Mouse (Mus musculus) erythroblast, embryonic 14.5 days (primary cell): Measurements from ENCODE around the gene Gstm5.
"Not testable (repeated sequence)": the region's sequence is repeated elsewhere in the genome, so short reads cannot be mapped to it uniquely, and the experiment has no call there.

Experiments
- GATA1 ChIP-seq: IDR thresholded peaks from 2 replicates; pipeline ENCODE4 v1.6.1; 2012; ENCODE audit warnings: low read length, inconsistent platforms, mixed read lengths
- TAL1 ChIP-seq: IDR thresholded peaks from 3 replicates; pipeline ENCODE4 v1.6.1; 2012; ENCODE audit warnings: low read length, inconsistent platforms, mixed read lengths

- TF ChIP-seq GATA1, TAL1: not testable (repeated sequence)
Observed at GRCm38 (mm10) chr3:107889236-107889635, 6.4 kb upstream of the Gstm5 start.
